Mouse (Mus musculus) embryonic stem cell, embryonic (primary cell): ENCODE data around the gene Klhl26.

Experiments
- CTCF ChIA-PET, 4 experiments: fragments of 300-600 bp in 2 of 4; fragments of 350-600 bp in 2 of 4; sonication (Branson Sonifier 250); formaldehyde crosslinking; loops; one replicate each; lab custom pipeline; 2022; ENCODE audit warnings: inconsistent platforms in 2 of 4; lab: Charles Lee
- POLR2A ChIA-PET, 4 experiments: fragments of 300-600 bp in 2 of 4; fragments of 350-600 bp in 2 of 4; sonication (Branson Sonifier 250); formaldehyde crosslinking; loops; one replicate each; lab custom pipeline; 2022; ENCODE audit warnings: antibody characterized with exemption in 4 of 4, inconsistent platforms in 1 of 4; lab: Charles Lee

Gene Klhl26

DNA sequence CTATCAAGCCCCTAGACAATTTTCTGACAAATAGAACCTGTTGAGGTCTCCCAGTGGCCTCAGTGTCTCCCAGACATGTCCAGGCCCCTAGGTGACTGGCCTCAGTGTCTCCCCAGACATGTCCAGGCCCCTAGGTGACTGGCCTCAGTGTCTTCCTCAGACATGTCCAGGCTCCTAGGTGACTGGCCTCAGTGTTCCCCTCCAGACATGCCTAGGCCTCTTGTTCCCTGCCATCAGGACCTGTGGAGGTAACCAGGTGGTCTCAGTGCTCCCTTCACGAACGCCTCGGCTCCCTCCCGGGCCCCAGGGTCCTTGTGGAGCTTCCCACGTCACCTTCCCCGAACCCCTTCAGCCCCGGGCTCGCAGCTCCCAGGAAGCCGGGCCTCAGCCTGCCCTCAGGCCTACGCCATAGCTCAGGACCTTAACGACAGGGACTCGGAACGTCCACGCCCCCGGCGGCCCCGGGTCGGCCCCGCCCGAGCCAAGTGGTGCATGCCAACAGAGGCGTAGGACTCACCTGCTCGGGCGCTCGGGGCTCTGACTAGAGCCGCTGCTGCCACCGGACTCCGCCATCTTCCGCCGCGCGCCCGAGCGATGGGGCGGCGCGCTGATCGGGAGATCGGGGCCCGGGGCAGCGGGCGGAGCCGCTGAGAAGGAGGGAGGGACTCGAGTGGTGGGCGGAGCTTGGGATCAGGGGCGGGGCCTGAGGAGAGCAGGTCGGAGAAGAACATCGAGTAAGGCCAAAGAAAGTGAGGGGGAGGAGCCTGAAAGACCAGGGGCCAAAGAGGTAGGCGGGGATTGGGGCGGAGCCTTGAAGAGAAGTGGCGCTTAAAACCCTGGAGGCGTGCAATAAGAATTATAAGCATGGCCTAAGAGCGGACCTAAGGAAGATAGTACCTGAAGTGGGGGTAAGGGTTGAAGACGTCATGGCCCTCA is at the start of gene Klhl26:
Gene Klhl26 (minus strand): TSS at position 636 of the 936 bp plus-strand sequence.
- CTCF ChIA-PET, result interaction anchor here (0.5 to 1.3 kb wide), 19 partner anchors 9 to 1200 kb away, joined by 3 to 14 read pairs (median 3); partner anchors contain the start of genes Arrdc2 (in 1 of the 4), Gm3336 (in 1 of the 4), Homer3 (in 1 of the 4) and Rex1bd (in 1 of the 4)

GRCm38 (mm10) chr8:70522592-70523403 is 46.0 kb upstream of the Klhl26 start:
- ChIA-PET CTCF (interaction anchor here in 2 of 4 experiments (1.2 to 1.5 kb wide), 2 partner anchors 17 to 21 kb away, joined by 3 to 4 read pairs; no protein-coding TSS in a partner anchor), POLR2A (interaction anchor here (0.6 to 33.4 kb wide), 37 partner anchors 5 to 310 kb away, joined by 3 to 844 read pairs (median 4); partner anchors contain the start of genes Uba52 (in 4 of the 4), Ell (in 3 of the 4), Rex1bd (in 3 of the 4) and Jund (in 2 of the 4))

More for the DNA sequence above, at the start of gene Klhl26:
- POLR2A ChIA-PET, result interaction anchor here (0.5 to 2.0 kb wide), 83 partner anchors 10 to 727 kb away, joined by 3 to 32 read pairs (median 4); partner anchors contain the start of genes Ell (in 3 of the 4), Arrdc2 (in 2 of the 4), Fkbp8 (in 2 of the 4) and Kxd1 (in 2 of the 4)

DNA sequence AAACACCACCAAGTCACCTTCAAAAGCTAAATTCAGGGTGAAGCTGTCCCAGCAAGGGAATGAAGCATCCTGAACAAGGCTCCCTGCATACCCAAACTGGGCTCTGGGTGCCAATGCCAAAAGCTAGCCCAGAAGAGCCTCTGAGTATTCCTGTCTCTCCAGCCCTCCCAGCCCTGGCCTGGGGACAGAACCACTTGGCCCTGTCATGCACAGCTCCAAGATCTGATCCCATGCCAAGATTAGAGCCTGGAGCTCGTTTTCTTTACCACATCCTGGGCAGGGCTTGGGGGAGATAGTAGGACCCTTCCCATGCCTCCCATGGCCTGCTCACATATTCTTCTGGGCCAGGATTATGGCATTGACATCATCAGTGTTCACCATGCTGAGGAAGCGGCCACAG is 42.8 kb upstream of the Klhl26 start:
- CTCF ChIA-PET, result interaction anchor here in 2 of 4 experiments (0.6 to 1.0 kb wide), 2 partner anchors 166 to 414 kb away, joined by 5 read pairs; partner anchors contain the start of gene Upf1 (in 1 of the 2)
- POLR2A ChIA-PET, result interaction anchor here (0.6 to 33.4 kb wide), 19 partner anchors 5 to 689 kb away, joined by 3 to 844 read pairs (median 5); partner anchors contain the start of genes Fkbp8 (in 3 of the 4), Kxd1 (in 3 of the 4), Rex1bd (in 3 of the 4) and Uba52 (in 3 of the 4)

DNA sequence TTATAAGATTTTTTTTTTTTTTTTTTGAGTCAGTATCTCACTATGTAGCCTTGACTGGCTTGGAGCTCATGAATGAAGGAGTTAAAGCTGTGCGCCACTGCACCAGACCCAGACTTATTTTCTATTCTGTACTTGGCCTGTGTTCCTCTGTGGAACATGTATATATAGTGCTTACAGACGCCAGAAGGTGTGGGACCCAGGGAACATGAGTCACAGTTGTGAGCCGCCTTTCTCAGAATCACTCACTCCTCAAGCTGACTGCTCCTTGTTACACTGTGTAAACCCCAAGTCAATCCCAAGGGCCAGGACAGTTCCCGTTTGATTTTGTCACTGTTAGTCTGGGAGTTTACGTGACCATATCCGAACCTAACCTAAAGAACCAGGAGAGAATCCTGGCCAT is 42.3 kb upstream of the Klhl26 start:
- ChIA-PET CTCF (interaction anchor here in 1 of 4 experiments (0.6 to 1.4 kb wide), 2 partner anchors 91 to 413 kb away, joined by 4 to 5 read pairs; no protein-coding TSS in a partner anchor), POLR2A (interaction anchor here (0.6 to 33.4 kb wide), 21 partner anchors 5 to 1117 kb away, joined by 3 to 844 read pairs (median 5); partner anchors contain the start of genes Uba52 (in 4 of the 4), Fkbp8 (in 3 of the 4), Kxd1 (in 3 of the 4) and Ell (in 2 of the 4))

DNA sequence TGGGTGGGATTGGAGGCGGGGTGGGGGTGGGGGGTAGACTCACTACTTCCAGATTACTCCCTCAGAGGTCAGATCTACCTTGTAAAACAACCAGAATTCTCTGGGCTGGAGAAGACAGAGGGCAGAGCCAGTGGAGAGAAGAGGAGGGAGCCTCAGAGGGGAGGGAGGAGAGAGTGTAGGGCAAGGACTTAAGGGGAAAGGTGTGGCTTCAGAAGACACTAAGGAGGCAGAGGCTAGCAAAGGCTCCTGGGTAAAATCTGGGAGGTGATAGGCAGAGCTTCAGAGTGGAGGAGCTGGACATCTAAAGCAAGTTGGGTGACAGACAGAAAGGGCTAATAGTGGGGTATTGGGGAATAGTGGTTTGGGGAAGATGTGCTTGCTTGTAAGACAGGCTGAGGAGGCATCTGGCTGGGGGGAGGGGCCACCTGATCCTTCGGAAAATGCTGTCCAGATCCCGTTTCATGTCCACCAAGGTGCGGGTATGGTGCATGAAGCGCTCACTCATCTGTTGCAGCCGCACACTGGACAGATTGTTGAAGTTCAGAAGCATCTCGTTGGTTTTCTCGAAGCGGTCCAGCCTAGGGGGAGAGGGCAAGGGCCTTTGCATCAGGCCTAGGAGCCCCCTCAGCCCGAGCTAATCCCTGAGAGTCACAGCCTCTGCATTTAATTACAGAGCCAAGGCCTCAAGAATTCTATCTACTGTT is 41.3 kb upstream of the Klhl26 start:
- ChIA-PET POLR2A (interaction anchor here (0.6 to 33.4 kb wide), 25 partner anchors 4 to 1116 kb away, joined by 3 to 844 read pairs (median 4); partner anchors contain the start of genes Uba52 (in 4 of the 4), Fkbp8 (in 3 of the 4), Kxd1 (in 3 of the 4) and Rex1bd (in 3 of the 4)), CTCF (interaction anchor here (0.6 to 1.5 kb wide), 5 partner anchors 9 to 157 kb away, joined by 3 to 5 read pairs (median 4); partner anchors contain the start of genes Fkbp8 (in 1 of the 4) and Kxd1 (in 1 of the 4))

DNA sequence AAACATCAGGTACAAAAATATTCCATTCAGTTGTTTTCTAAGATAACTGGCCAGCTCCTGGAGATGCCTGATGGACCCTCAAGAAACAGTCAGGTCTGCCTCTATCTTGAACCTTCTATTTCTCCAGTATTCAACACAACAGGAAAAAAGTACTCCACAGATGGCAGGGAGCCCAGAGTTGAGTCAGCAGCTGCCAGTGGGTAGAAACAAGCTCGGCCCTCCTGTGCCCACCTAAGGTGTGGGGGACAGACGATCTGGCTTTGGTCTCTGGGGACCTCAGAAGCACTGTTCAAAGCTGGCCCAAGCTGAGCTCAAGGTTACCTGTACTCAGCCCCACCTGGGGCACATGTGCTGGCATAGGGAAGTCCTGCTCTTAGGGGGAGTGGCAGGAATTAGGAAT is 36.7 kb upstream of the Klhl26 start:
- ChIA-PET CTCF (interaction anchor here in 1 of 4 experiments (0.6 to 0.7 kb wide), 2 partner anchors 22 to 153 kb away, joined by 3 read pairs; no protein-coding TSS in a partner anchor), POLR2A (interaction anchor here (0.5 to 33.4 kb wide), 9 partner anchors 8 to 264 kb away, joined by 3 to 844 read pairs (median 4); partner anchors contain the start of genes Fkbp8 (in 3 of the 4), Kxd1 (in 3 of the 4) and Ell (in 2 of the 4))

- POLR2A ChIA-PET, result interaction anchor here in 3 of 4 experiments (0.6 to 33.4 kb wide), 17 partner anchors 9 to 610 kb away, joined by 3 to 844 read pairs (median 7); partner anchors contain the start of genes Ell (in 2 of the 3), Fkbp8 (in 2 of the 3), Kxd1 (in 2 of the 3) and Klhl26 (in 1 of the 3)
- CTCF ChIA-PET, result no interaction called here
These were observed 35.6 kb upstream of the Klhl26 start for GRCm38 (mm10) chr8:70512253-70512903.

GRCm38 (mm10) chr8:70511770-70512169 is 35.0 kb upstream of the Klhl26 start:
- CTCF ChIA-PET, result interaction anchor here in 2 of 4 experiments (0.7 to 0.9 kb wide), 3 partner anchors 9 to 175 kb away, joined by 3 to 4 read pairs (median 4); partner anchors contain the start of genes Fkbp8 (in 1 of the 2) and Kxd1 (in 1 of the 2)
- POLR2A ChIA-PET, result interaction anchor here (0.6 to 33.4 kb wide), 51 partner anchors 8 to 609 kb away, joined by 3 to 844 read pairs (median 4); partner anchors contain the start of genes Fkbp8 (in 4 of the 4), Kxd1 (in 4 of the 4), Ell (in 2 of the 4) and Jund (in 2 of the 4)

GRCm38 (mm10) chr8:70511174-70511573 is 34.4 kb upstream of the Klhl26 start:
- ChIA-PET CTCF (interaction anchor here (0.6 to 0.9 kb wide), 6 partner anchors 10 to 178 kb away, joined by 3 to 4 read pairs (median 4); partner anchors contain the start of genes Fkbp8 (in 1 of the 4), Klhl26 (in 1 of the 4) and Kxd1 (in 1 of the 4)), POLR2A (interaction anchor here (0.6 to 33.4 kb wide), 66 partner anchors 9 to 609 kb away, joined by 3 to 844 read pairs (median 4); partner anchors contain the start of genes Fkbp8 (in 4 of the 4), Kxd1 (in 4 of the 4), Ell (in 3 of the 4) and Jund (in 2 of the 4))

DNA sequence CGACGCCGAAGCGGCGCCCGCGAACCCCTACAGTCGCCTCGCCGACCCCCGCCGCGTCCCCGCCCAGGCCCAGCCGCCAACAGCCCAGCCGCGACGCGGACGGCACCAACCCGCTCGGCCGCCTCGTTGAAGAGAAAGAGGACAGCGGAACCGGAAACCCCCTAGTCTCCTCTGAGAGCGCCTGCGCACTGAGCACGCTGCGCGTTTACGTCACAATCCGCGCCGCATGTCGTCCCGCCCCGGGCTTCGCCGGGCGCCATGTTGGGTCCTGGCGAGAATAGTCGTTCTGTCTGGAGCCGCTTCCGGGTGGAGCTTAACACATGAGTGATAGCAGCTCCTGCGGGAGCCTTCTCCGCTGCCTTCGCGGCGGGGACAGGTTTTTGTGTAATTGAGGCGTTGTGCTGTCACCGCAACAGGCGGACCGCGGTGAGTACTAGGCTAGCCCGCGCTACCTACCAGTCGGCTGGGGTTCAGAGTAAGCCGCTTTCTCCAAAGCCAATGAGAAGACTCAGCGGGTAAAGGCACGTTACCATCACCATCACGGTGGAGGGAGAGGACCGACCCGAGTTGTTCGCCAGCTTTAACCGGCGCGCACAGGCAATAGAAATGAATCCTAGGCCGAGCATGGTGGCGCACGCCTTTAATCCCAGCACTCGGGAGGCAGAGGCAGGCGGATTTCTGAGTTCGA is 33.6 kb upstream of the Klhl26 start, which contains the start of gene Uba52:
Gene Uba52 (minus strand): TSS at position 574 of the 688 bp plus-strand sequence.
- CTCF ChIA-PET, result interaction anchor here in 2 of 4 experiments (0.5 to 1.5 kb wide), 5 partner anchors 34 to 1920 kb away, joined by 3 to 5 read pairs (median 4); partner anchors contain the start of gene Klhl26 (in 1 of the 2)
- POLR2A ChIA-PET, result interaction anchor here (0.5 to 33.4 kb wide), 89 partner anchors 8 to 1208 kb away, joined by 3 to 844 read pairs (median 4); partner anchors contain the start of genes Ell (in 4 of the 4), Fkbp8 (in 4 of the 4), Kxd1 (in 4 of the 4) and Lsm4 (in 3 of the 4)

DNA sequence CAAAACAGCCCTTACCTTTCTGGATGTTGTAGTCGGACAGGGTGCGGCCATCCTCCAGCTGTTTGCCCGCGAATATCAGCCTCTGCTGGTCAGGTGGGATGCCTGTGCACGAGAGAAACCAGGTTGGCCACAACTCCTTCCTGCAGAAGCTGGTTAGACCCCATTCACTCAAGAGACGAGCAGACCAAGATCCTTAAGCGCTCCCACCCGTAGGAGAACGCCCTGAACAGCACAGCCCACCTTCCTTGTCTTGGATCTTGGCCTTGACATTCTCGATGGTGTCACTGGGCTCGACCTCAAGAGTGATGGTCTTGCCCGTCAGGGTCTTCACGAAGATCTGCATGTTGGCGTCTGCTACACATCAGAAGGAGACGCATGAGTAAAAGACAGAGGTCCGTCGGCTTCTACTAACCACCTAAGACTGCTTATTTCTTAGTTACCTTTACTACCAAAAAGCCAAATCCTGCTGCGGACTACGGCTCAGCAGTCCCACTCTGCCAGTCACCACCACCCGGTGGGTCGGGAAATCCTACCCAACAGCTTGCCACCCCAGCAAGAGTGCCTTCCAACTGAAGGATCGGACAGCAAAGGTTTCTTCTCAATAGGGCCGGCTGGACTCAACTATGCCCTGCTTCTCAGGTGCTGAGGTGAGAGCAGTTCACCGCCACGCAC is 32.6 kb upstream of the Klhl26 start:
- POLR2A ChIA-PET, result interaction anchor here (0.5 to 33.4 kb wide), 45 partner anchors 9 to 570 kb away, joined by 3 to 844 read pairs (median 5); partner anchors contain the start of genes Ell (in 4 of the 4), Fkbp8 (in 3 of the 4), Kxd1 (in 3 of the 4) and Lsm4 (in 2 of the 4)
- CTCF ChIA-PET, result interaction anchor here in 1 of 4 experiments (1.5 kb wide), 1 partner anchor 348 kb away, joined by 3 read pairs; no protein-coding TSS in a partner anchor

DNA sequence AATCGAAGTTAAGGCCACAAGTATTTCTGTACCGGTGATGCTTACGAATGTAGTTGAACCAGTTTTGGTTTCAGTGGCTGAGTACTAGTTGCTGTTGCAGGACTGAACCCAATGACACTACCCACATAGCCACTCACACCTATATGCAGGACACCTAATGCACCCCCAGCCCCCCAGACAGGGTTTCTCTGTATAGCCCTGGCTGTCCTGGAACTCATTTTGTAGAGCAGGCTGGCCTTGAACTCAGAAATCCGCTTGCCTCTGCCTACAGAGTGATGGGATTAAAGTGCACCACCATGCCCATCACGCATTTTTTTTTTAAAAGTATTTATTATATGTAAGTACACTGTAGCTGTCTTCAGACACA is 30.2 kb upstream of the Klhl26 start:
- ChIA-PET CTCF (interaction anchor here in 3 of 4 experiments (0.6 to 4.6 kb wide), 8 partner anchors 21 to 256 kb away, joined by 3 to 66 read pairs (median 8); partner anchors contain the start of genes Ell (in 1 of the 3), Fkbp8 (in 1 of the 3) and Kxd1 (in 1 of the 3)), POLR2A (interaction anchor here (0.6 to 33.4 kb wide), 33 partner anchors 9 to 332 kb away, joined by 3 to 844 read pairs (median 7); partner anchors contain the start of genes Fkbp8 (in 4 of the 4), Kxd1 (in 4 of the 4), Ell (in 2 of the 4) and Jund (in 2 of the 4))
